Mouse (Mus musculus): ENCODE results near the gene Crhr1. TPM values are rescaled to one million over a fixed set of nuclear protein-coding genes. Genes with fewer than 3 reads are reported as not detected.

The Crhr1 gene
- total RNA-seq (2022), result not detected

DNA sequence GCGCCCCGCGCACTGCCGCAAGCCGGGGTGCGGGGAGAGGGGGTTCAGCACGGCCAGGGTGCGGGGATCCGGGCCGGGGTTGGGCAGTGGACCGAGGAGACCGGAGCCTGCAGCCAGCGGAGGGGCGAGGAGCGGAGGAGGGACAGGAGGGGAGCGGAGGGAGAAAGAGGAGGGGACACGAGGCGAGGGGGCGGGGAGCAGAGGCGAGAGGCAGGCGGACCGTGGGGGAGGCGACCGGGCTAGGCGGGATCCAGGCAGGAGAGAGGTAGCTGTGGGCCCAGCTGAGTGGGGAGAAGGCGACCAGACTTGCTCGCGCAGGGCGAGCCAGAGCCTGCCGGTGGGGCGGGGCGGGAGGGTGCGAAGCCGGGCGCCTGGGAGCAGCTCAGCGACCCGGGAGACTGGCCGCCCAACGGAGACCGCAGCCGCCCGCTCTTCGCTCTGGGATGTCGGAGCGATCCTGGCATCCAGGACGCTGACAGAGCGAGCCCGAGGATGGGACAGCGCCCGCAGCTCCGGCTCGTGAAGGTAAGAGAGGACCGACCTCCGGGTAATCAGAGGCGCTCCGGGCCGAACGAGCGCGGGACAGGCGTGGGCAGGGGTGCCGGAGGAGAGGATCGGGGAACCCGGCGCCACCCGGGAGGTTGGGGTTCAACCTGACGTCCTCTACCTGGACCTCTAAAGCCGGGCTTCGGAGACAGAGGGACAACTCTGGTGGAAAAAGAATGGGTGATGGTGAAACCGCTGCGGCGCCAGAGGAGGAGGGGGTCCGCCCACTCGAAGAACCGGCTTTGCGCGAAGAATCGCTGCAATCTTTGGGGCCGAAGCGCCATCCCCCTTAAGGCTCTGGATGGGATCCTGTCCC is at the start of gene Crhr1:
TSS of gene Crhr1 (plus strand) at position 276 of the 862 bp plus-strand sequence.
- no peak for DNase-seq (ENCODE audit: low spot score in 2 of 2)

DNA sequence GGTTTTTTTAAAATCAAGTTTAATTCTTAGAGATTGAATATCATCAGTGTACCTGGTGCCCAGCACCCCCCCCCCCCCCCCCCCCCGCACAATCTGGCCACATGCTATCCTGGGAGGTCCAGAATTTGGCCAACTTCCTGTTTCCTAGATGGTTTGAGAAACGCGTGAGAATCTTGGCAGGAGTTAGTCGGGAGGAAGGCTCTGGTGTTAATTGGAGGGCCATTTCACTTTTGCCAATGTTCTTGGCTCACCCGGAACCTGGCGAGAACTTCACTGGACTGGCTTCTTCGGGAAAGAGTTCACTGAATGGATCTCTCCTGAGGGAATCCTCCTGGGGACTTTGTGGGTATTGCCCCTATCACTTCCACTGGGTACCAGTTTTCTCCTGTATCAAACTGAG is 49.4 kb upstream of the Crhr1 start:
- DNase-seq (ENCODE audit: low spot score in 2 of 2), result no peak

DNA sequence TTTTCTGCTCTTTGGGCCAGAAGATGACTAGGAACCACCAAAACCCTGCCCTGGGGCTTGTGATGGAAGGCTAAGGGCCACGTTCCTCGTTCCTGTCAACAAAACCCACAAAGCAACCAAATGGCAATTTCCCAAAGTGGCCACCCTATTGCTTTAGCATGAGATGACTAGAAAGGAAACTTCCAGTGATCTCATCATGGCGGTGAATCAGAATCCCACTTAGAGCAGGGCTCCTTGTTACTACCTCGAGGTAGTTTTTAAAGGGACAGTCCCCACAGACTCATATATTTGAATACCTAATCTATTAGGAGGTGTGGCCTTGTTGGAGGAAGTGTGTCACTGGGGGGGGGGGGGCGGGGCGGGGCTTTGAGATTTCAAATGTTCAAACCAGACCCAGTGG is 48.9 kb upstream of the Crhr1 start:
- no peak for DNase-seq (ENCODE audit: low spot score in 2 of 2)

GRCm38 (mm10) chr11:104088519-104088918 is 44.1 kb upstream of the Crhr1 start:
- DNase-seq (ENCODE audit: low spot score in 2 of 2), result no peak

DNA sequence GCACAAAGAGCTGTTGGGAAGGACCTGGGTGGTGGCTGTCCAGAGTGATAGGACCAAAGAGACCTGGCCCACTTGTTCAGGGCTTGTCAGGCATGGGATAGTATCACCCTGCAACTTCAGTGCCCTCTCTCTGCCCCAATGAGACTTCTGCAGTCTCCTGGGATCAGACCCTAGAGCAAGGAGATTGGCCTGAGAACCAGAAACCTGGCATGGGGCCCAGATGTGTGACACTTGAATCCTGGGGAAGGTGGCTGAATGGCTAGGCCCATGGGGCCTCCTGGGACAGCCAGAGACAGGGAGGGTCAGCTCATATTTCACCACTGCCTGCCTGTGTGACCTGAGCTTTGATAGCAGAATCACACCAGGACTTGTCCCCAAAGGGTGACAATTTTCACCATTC is 41.9 kb upstream of the Crhr1 start:
- peak in 1 of 2 experiments; percentile 37 for DNase-seq (ENCODE audit: low spot score in 2 of 2)

DNA sequence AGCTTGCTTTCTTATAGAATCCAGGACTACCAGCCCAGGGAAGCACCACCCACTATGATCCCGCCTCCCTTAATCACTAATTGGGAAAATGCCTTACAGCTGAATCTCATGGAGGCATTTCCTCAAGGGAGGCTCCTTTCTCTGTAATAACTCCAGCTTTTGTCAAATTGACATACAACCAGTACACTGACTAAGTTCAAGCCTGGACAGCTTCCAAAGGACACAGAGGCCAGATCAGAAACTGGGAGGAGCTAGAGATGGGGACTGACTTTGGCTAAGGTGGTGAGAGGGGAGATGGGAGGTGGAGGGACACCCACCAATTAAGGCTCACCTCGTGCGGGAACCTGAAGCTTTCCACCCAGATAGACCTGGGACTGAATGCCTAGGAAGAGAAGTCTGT is 37.5 kb upstream of the Crhr1 start:
- no peak for DNase-seq (ENCODE audit: low spot score in 2 of 2)

- no peak for DNase-seq (ENCODE audit: low spot score in 2 of 2)
Measured at GRCm38 (mm10) chr11:104096536-104096935, 36.1 kb upstream of the Crhr1 start.

DNA sequence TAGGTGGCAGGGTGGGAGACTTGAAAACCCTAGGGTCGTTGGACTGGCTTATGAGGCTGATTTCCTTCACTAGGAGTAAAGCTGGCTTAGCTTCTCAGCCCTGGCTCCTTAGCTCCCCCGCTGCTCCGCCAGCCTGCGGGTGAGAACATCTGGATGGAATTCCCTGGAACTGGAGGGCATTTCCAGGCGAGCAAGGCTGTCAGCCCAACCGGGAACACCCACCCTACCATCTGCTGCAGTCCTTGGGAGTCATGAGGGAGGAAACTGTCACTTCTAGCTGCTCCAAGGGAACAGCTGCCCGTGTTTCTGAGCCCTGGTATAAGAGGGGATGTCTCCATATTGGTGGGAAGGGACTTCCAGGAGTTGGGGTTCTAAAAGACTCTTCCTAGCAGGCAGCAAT is 33.1 kb upstream of the Crhr1 start:
- no peak for DNase-seq (ENCODE audit: low spot score in 2 of 2)

GRCm38 (mm10) chr11:104102641-104103040 is 30.0 kb upstream of the Crhr1 start:
- DNase-seq (ENCODE audit: low spot score in 2 of 2), result no peak

- DNase-seq (ENCODE audit: low spot score in 2 of 2), result no peak
Measured at GRCm38 (mm10) chr11:104106329-104106728, 26.3 kb upstream of the Crhr1 start.

DNA sequence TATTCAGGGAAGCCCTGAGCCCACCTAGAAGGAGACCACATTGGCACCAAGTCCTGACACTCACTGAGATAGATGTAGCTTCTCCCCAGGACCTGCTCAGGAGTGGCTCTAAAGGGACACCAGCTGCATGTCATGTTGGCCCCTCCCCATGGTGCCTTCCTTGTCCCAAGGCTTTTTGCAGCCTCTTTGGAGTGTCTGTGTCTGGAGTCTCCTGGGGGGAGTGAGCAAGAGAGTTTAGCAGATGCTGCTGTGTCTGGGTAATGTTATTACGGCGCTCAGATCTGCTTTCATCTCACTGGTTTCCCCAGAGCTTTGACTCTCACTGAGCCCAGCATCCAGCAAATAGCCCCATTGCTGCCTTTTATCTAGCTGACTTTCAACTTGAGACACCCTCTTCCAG is 25.7 kb upstream of the Crhr1 start:
- no peak for DNase-seq (ENCODE audit: low spot score in 2 of 2)

DNA sequence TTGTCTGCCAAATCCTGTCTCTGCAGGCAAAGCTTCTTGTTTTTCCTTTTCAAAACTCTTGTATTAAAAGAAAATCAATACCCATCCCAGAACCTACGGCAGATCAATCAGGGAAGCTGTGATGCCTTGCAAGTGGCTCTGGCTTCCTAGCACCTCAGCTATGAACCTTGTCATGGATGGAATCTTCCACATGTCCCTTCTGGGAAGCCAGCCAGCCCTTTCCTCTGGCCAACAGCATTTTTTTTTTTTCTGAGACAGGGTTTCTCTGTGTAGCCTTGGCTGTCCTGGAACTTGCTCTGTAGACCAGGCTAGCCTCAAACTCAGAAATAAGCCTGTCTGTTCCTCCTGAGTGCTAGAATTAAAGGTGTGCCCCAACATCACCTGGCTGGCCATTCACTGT is 22.3 kb upstream of the Crhr1 start:
- no peak for DNase-seq (ENCODE audit: low spot score in 2 of 2)

DNA sequence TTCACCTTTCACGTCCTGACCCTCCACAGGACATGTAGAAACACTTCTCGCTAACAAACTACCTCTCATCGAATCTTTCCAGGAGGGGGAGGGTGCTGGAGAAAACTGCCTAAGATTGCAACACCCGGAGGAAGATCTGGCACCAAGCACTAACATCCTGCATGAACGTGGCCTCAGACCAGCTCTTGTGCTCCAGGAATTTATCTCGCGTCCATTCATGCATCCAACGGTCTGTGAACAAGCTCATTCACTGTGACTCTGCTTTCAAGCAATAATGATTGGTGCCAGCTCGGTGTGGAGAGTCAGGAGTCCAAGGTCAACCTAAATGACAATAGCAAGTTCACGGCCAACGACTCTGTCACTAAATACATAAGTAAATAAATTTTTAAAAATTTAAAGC is 20.8 kb upstream of the Crhr1 start:
- DNase-seq (ENCODE audit: low spot score in 2 of 2), result no peak

GRCm38 (mm10) chr11:104113699-104114098 is 19.0 kb upstream of the Crhr1 start:
- no peak for DNase-seq (ENCODE audit: low spot score in 2 of 2)

- DNase-seq (ENCODE audit: low spot score in 2 of 2), result peak in 1 of 2 experiments; percentile 9
Measured at GRCm38 (mm10) chr11:104114690-104115089, 18.0 kb upstream of the Crhr1 start.

DNA sequence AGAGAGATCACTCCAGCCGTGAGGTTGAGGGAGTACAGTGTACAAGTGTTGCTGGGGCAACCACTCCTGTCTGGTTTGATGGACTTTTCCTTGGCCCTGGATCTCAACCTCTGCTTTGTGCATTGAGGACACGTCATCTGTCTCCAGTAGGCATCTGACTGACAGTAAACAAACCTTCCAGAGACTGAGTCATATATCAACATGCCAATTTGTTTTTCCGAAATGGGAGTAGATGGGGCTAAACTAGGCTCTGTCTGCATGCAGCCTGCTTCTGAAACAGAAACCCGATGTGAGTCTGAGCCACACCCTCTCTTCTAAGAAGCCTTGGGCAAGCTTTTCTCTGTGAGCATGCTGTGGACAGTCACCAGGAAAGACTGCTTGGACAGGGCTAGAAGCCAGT is 14.3 kb upstream of the Crhr1 start:
- no peak for DNase-seq (ENCODE audit: low spot score in 2 of 2)

- no peak for DNase-seq (ENCODE audit: low spot score in 2 of 2)
Measured at GRCm38 (mm10) chr11:104122966-104123365, 9.7 kb upstream of the Crhr1 start.

DNA sequence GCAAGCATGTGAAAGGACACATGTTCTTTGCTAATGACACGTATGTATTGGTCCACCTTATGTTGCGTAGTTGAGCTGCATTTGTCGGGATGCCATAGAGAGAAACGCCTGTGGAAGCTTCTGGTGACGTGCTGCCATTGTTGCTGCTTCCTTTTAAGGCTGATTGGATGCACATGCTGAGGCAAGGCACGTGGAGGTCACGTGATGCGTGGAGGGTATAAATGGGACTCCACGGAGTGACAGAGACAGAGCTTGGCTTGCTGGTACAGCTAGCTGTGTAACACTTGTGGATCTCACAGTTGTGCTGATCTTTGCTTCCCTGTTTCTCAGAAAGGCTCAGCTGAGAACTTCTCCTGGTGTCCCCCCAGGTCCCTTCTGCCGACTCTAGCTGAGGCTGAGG is 9.2 kb upstream of the Crhr1 start:
- no peak for DNase-seq (ENCODE audit: low spot score in 2 of 2)

DNA sequence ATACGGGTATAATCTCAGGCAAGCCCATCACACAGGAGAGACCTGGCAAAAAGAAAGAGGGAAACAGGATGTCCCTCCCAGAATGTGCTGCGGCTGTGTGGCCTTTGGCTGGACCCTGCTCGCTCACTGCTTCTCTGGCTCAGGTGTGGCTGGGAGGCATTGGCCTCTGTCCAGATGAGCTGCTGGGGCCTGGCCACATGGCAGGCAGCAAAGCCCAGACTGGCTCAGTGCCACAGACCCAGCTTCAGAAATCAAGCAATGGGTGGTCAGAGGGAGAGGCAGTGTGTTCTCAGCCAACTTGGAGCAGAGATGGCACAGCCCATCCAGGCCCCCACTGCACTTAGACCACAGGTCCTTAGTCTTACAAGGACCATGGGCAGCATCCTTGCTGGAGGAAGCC is 8.1 kb upstream of the Crhr1 start:
- DNase-seq (ENCODE audit: low spot score in 2 of 2), result no peak

DNA sequence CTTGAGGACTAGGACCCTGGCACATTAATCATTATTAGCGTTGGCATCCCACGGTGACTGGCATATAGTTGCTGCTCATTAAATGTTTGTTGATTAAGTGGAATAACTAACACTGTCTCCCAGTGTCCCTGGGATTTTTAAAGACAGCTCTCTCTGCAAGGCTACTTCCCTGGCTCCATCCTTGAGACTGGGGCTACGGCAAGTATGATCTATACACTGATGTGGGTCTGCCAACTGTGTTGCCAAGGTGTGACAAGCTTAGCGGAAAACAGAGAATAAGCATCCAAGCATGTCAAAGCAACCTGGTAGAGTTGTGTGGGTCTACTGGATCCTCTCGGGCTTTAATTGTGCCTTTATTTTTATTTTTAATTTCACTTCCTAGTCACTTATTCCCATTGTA is 3.2 kb upstream of the Crhr1 start:
- DNase-seq (ENCODE audit: low spot score in 2 of 2), result no peak

GRCm38 (mm10) chr11:104130721-104131647 is 1.7 kb upstream of the Crhr1 start:
- DNase-seq (ENCODE audit: low spot score in 2 of 2), result no peak

DNA sequence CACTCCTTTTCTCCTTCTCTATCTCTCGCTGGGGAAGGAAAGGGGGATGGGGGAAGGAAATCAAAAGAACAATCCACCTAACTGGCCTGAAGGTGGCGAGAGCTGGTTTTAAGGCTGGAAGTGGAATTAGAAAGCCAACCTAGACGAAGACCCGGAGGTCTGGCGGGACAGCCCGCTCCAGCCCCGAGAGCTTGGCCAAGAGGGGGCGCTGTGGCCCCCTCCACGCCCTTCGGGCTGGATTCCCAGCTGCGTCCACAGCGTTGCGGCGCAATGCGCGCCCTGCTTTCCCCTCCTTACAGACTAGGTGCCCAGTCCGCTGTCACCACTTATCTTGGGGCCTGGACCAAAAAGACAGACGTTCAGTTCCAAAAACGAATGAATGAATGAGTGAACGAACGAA is 899 bp upstream of the Crhr1 start:
- no peak for DNase-seq (ENCODE audit: low spot score in 2 of 2)

All from gastrocnemius, adult 8-10 months (tissue).